8 mouse cellular contexts compared by ENCODE assay signal in genomic region chr9:72699702-72700101, GRCm38 (mm10). TPM values are rescaled to one million over a fixed set of nuclear protein-coding genes. Genes with fewer than 3 reads are reported as not detected.
DNase-seq lines count a peak whose midpoint lies in the region; ATAC-seq and TF ChIP-seq lines count a peak whose summit lies in the region.

No protein-coding gene starts in this region.

- peaks cover 79% of the 10 kb centered on the region for H3K79me3 ChIP-seq in C2C12 (ENCODE audit: low read depth)

- no peak overlapping the region for H3K9ac ChIP-seq in intestine, embryonic 16.5 days (ENCODE audit: low read depth, low read length)
- no peak overlapping the region for H3K9ac ChIP-seq in stomach, postnatal 0 days (ENCODE audit: low read length)

- H3K9me3 ChIP-seq in intestine, embryonic 16.5 days (ENCODE audit: control insufficient read depth, low read length) = no peaks in the 10 kb centered on the region
- no peaks in the 10 kb centered on the region for H3K9me3 ChIP-seq in stomach, postnatal 0 days (ENCODE audit: control insufficient read depth, low read length)

- peaks cover 95% of the 10 kb centered on the region for H3K79me2 ChIP-seq in C2C12 (ENCODE audit: control insufficient read depth, insufficient read depth)

- no peak overlapping the region for H3K4me3 ChIP-seq in C2C12 (ENCODE audit: insufficient read depth, poor library complexity, severe bottlenecking)
- no peak overlapping the region for H3K4me3 ChIP-seq in embryonic fibroblast, embryonic 13.5 days (ENCODE audit: insufficient read depth, low read length)
- H3K4me3 ChIP-seq in intestine, embryonic 16.5 days (ENCODE audit: low read length) = no peak overlapping the region
- no peak overlapping the region for H3K4me3 ChIP-seq in stomach, postnatal 0 days (ENCODE audit: low read depth, low read length)

- no peak overlapping the region for H3ac ChIP-seq in C2C12 (ENCODE audit: control insufficient read depth, insufficient read length, low read depth)

- TF ChIP-seq CTCF in C2C12 (IDR thresholded peaks at IDR 0.05; ENCODE audit: control insufficient read depth, insufficient read depth, insufficient read length) = no peak
- no peak for TF ChIP-seq CTCF in embryonic fibroblast, embryonic 13.5 days (IDR thresholded peaks at IDR 0.05; ENCODE audit: borderline replicate concordance, insufficient read depth, low read length)
- no peak for TF ChIP-seq CTCF in stomach, postnatal 0 days (IDR thresholded peaks at IDR 0.05; ENCODE audit: low read depth)

- TF ChIP-seq EP300 in stomach, postnatal 0 days (optimal IDR thresholded peaks at IDR 0.05) = no peak

- ATAC-seq in intestine, embryonic 16.5 days = peak; percentile 67
- ATAC-seq in stomach, postnatal 0 days (ENCODE audit: low FRiP score, low TSS enrichment) = 0 out of 2 replicates have a peak, but pooled peaks have one; percentile 60

- peak; percentile 48 to 49 for DNase-seq in cerebellum, adult 18-20 months
- DNase-seq in cerebellum, adult 8-10 months = no peak
- no peak for DNase-seq in stomach, postnatal 0 days (ENCODE audit: low spot score)
- DNase-seq in thymus, postnatal 10 days (ENCODE audit: low spot score in 2 of 2) = no peak
- DNase-seq in frontal cortex, postnatal 25 days (ENCODE audit: low spot score in 2 of 2) = no peak

- H3K27ac ChIP-seq in embryonic fibroblast, embryonic 13.5 days (ENCODE audit: insufficient read depth, low read length) = peak overlapping the region; percentile 55; the same call in 1 of the 2 replicates
- H3K27ac ChIP-seq in intestine, embryonic 16.5 days (ENCODE audit: low read length) = no peak overlapping the region
- H3K27ac ChIP-seq in stomach, postnatal 0 days (replicated peaks) = no peak overlapping the region

- H3K27me3 ChIP-seq in C2C12 (ENCODE audit: control insufficient read depth, insufficient read depth, insufficient read length) = no peaks in the 10 kb centered on the region
- no peaks in the 10 kb centered on the region for H3K27me3 ChIP-seq in intestine, embryonic 16.5 days (replicated peaks; ENCODE audit: control insufficient read depth, insufficient read depth, low read length)
- H3K27me3 ChIP-seq in stomach, postnatal 0 days (ENCODE audit: control insufficient read depth, insufficient read depth, low read length) = no peaks in the 10 kb centered on the region

- WGBS in intestine, embryonic 16.5 days = 36% methylated on average over 3 of the region's 3 CpGs
- 34% methylated on average over 3 of the region's 3 CpGs for WGBS in stomach, postnatal 0 days

- peaks cover 31% of the 10 kb centered on the region for H3K4me1 ChIP-seq in embryonic fibroblast, embryonic 13.5 days (ENCODE audit: control insufficient read depth, insufficient read depth, low read length)
- H3K4me1 ChIP-seq in intestine, embryonic 16.5 days (ENCODE audit: control insufficient read depth, insufficient read depth, low read length) = peaks cover 35% of the 10 kb centered on the region
- H3K4me1 ChIP-seq in stomach, postnatal 0 days (replicated peaks; ENCODE audit: control insufficient read depth, insufficient read depth) = no peaks in the 10 kb centered on the region

- no peak for TF ChIP-seq POLR2A in embryonic fibroblast, embryonic 13.5 days (IDR thresholded peaks at IDR 0.05; ENCODE audit: low read depth, low read length)

- no peak overlapping the region for H3K4me2 ChIP-seq in intestine, embryonic 16.5 days (ENCODE audit: low read depth, low read length)
- no peak overlapping the region for H3K4me2 ChIP-seq in stomach, postnatal 0 days (replicated peaks; ENCODE audit: low read depth)

- H3K36me3 ChIP-seq in C2C12 (ENCODE audit: control insufficient read depth, insufficient read depth) = peaks cover 82% of the 10 kb centered on the region
- peaks cover 13% of the 10 kb centered on the region for H3K36me3 ChIP-seq in intestine, embryonic 16.5 days (ENCODE audit: control insufficient read depth, insufficient read depth, low read length)
- peaks cover 8% of the 10 kb centered on the region; the same call in 1 of the 2 replicates for H3K36me3 ChIP-seq in stomach, postnatal 0 days (ENCODE audit: control insufficient read depth, insufficient read depth, low read length)

TF ChIP-seq in C2C12, 6 proteins besides CTCF, POLR2A, EP300 and RAD21:
- no peak for TF ChIP-seq MYOG (IDR thresholded peaks at IDR 0.05; ENCODE audit: control insufficient read depth, extremely low read depth, insufficient read length)
- TF ChIP-seq CEBPB (IDR thresholded peaks at IDR 0.05; ENCODE audit: low read depth) = no peak
- no peak for TF ChIP-seq MYOD1 (IDR thresholded peaks at IDR 0.05; ENCODE audit: control insufficient read depth, insufficient read length, low read depth)
- no peak for TF ChIP-seq MAX (IDR thresholded peaks at IDR 0.05)
- peak; percentile 16 for TF ChIP-seq USF1 (IDR thresholded peaks at IDR 0.05; ENCODE audit: low read depth)

RNA-seq across cellular contexts. Expression of gene Nedd4, which starts 37.6 kb away (rescaled TPM):
- 215 TPM for polyA plus RNA-seq in C2C12 (2012; fragmentation: generic; extraction: Trizol)
- 1,359 and 1,364 TPM in 2 replicates for polyA plus RNA-seq in embryonic fibroblast, embryonic 13.5 days (2011; ENCODE audit: insufficient read length, low read depth, missing spikeins)
- 397 and 409 TPM in 2 replicates for polyA plus RNA-seq in intestine, embryonic 16.5 days (2015; fragmentation: Nextera tagmentation; extraction: Ambion mirVana)
- polyA plus RNA-seq in stomach, postnatal 0 days (2015; fragmentation: Nextera tagmentation; extraction: Ambion mirVana) = 175 and 195 TPM in 2 replicates

Comparison
In these comparisons a context has a peak if more than half of its experiments do, and no peak if none do; other contexts are left out.
1. DNase-seq: peak in cerebellum, adult 18-20 months (2 of 2); none in cerebellum, adult 8-10 months (single experiment), stomach, postnatal 0 days (single experiment), thymus, postnatal 10 days (0 of 2) and frontal cortex, postnatal 25 days (0 of 2).